In the genomic region with DNA sequence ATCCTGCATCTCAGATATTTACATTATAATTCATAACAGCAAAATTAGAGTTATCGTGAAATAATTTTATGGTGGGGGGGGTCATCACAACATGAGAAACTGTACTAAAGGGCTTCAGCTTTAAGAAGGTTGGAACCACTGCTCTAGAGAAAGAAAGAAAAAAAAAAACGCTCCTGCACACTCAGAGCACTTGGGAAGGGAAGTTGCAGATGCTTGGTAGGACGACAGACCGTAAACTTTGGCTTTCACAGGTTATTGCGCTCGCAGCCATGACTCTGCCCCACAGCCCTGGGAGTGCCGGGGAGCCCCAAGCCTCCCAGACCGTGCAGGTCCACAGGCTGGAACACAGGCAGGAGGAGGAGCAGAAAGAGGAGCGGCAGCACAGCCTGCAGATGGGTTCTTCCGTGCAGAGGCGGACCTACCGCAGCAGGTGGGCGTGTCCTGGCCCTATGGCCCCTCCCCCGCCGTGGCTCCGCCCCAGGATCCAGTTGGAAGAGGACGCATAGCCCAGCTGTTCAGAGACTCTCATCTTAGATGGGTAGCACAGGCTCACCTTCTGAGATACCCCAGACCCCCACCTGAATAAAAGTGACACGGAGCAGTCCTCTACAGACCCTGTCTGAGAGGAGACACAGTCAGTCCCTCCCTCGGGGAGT, we compare ENCODE assay signal across 9 mouse cellular contexts. TPM values are rescaled to one million over a fixed set of nuclear protein-coding genes. Genes with fewer than 3 reads are reported as not detected.
A peak's percentile ranks its signal among the peaks of the same experiment; 100 is the strongest.
DNase-seq lines count a peak whose midpoint lies in the region; ATAC-seq and TF ChIP-seq lines count a peak whose summit lies in the region.
"Had no signal": no experiment of that assay in that cellular context is flagged by ENCODE, and none has a peak within 500 bp of the region (broad histone marks: within the 10 kb centered on the region; RNA-seq: fewer than 3 reads in every experiment).

No protein-coding gene starts in this region.

- peak overlapping the region; percentile 16 for H3K4me3 ChIP-seq in embryonic facial prominence, embryonic 11.5 days (ENCODE audit: low read depth, low read length)
- H3K4me3 ChIP-seq in heart, embryonic 14.5 days (ENCODE audit: control insufficient read depth in 1 of 2, insufficient read depth in 1 of 2, low read depth in 1 of 2, low read length in 2 of 2) = peak overlapping the region; percentile 34 to 40
- peak overlapping the region; percentile 16 for H3K4me3 ChIP-seq in kidney, postnatal 0 days (replicated peaks; ENCODE audit: low read depth, low read length)
- H3K4me3 ChIP-seq in neural tube, embryonic 12.5 days = no peak overlapping the region

- H3K27ac ChIP-seq in embryonic facial prominence, embryonic 11.5 days (replicated peaks; ENCODE audit: low read depth, low read length) = no peak overlapping the region
- H3K27ac ChIP-seq in heart, embryonic 14.5 days (replicated peaks in 1 of 2; ENCODE audit: control insufficient read depth in 1 of 2, insufficient read depth in 1 of 2, low read depth in 2 of 2, low read length in 2 of 2) = no peak overlapping the region
- H3K27ac ChIP-seq in kidney, postnatal 0 days = no peak overlapping the region
- no peak overlapping the region for H3K27ac ChIP-seq in neural tube, embryonic 12.5 days

- peak; percentile 72 for ATAC-seq in embryonic facial prominence, embryonic 11.5 days (replicated peaks; ENCODE audit: insufficient number of reproducible peaks, low FRiP score, low TSS enrichment, low read depth)
- peak; percentile 57 for ATAC-seq in heart, embryonic 14.5 days (ENCODE audit: insufficient number of reproducible peaks, insufficient read depth, low FRiP score, low read depth)
- ATAC-seq in kidney, postnatal 0 days (replicated peaks; ENCODE audit: low FRiP score, low read depth) = peak; percentile 89
- 0 out of 2 replicates have a peak, but pooled peaks have one; percentile 53 for ATAC-seq in neural tube, embryonic 12.5 days (ENCODE audit: low FRiP score, low read depth)
- ATAC-seq: Patski had no signal

- no peaks in the 10 kb centered on the region for H3K36me3 ChIP-seq in embryonic facial prominence, embryonic 11.5 days (replicated peaks; ENCODE audit: control insufficient read depth, insufficient read depth, low read depth, low read length)
- no peaks in the 10 kb centered on the region for H3K36me3 ChIP-seq in heart, embryonic 14.5 days (ENCODE audit: control insufficient read depth, insufficient read depth, low read length)
- H3K36me3 ChIP-seq in kidney, postnatal 0 days (ENCODE audit: insufficient read depth, low read length) = no peaks in the 10 kb centered on the region
- no peaks in the 10 kb centered on the region for H3K36me3 ChIP-seq in neural tube, embryonic 12.5 days

- WGBS in embryonic facial prominence, embryonic 11.5 days = 11% methylated on average over 19 of the region's 19 CpGs
- WGBS in heart, embryonic 14.5 days = 9% methylated on average over 19 of the region's 19 CpGs
- 7% methylated on average over 19 of the region's 19 CpGs for WGBS in kidney, postnatal 0 days
- WGBS in neural tube, embryonic 12.5 days = 9% methylated on average over 19 of the region's 19 CpGs

- H3K9me3 ChIP-seq in embryonic facial prominence, embryonic 11.5 days (replicated peaks; ENCODE audit: control insufficient read depth, low read length) = no peaks in the 10 kb centered on the region
- H3K9me3 ChIP-seq in heart, embryonic 14.5 days (ENCODE audit: control insufficient read depth, low read length) = no peaks in the 10 kb centered on the region
- H3K9me3 ChIP-seq in kidney, postnatal 0 days (replicated peaks; ENCODE audit: low read length) = no peaks in the 10 kb centered on the region
- no peaks in the 10 kb centered on the region for H3K9me3 ChIP-seq in neural tube, embryonic 12.5 days

- no peaks in the 10 kb centered on the region for H3K4me1 ChIP-seq in embryonic facial prominence, embryonic 11.5 days (ENCODE audit: control insufficient read depth, insufficient read depth, low read length)
- peaks cover 3 to 6% of the 10 kb centered on the region in 2 experiments; a peak in 3 of 4 replicates for H3K4me1 ChIP-seq in heart, embryonic 14.5 days (ENCODE audit: control insufficient read depth in 2 of 2, insufficient read depth in 2 of 2, low read length in 2 of 2)
- H3K4me1 ChIP-seq in kidney, postnatal 0 days (replicated peaks; ENCODE audit: insufficient read depth, low read length) = 0 out of 2 replicates have a peak, but pooled peaks cover 8% of the 10 kb centered on the region
- peaks cover 7% of the 10 kb centered on the region for H3K4me1 ChIP-seq in neural tube, embryonic 12.5 days

- 0 out of 2 replicates have a peak overlapping the region, but pooled peaks have one; percentile 28 for H3K9ac ChIP-seq in embryonic facial prominence, embryonic 11.5 days (replicated peaks; ENCODE audit: low read length)
- 0 out of 2 replicates have a peak overlapping the region, but pooled peaks have one; percentile 49 for H3K9ac ChIP-seq in heart, embryonic 14.5 days (ENCODE audit: low read length)
- no peak overlapping the region for H3K9ac ChIP-seq in kidney, postnatal 0 days (ENCODE audit: low read depth, low read length)
- H3K9ac ChIP-seq in neural tube, embryonic 12.5 days = no peak overlapping the region

- no peak for TF ChIP-seq CTCF in kidney, postnatal 0 days (IDR thresholded peaks at IDR 0.05; ENCODE audit: low read depth)

- peak; percentile 89 for DNase-seq in heart, adult 11 months
- no peak for DNase-seq in heart, adult 9 months (ENCODE audit: low spot score in 2 of 2)
- DNase-seq in embryonic facial prominence, embryonic 11.5 days (ENCODE audit: low spot score) = peak; percentile 78
- DNase-seq in kidney, postnatal 0 days (ENCODE audit: low spot score) = peak; percentile 90
- peak; percentile 60 to 75 for DNase-seq in lung, adult 18-20 months
- DNase-seq in testis, postnatal 10 days (ENCODE audit: low spot score) = peak; percentile 89

- H3K27me3 ChIP-seq in embryonic facial prominence, embryonic 11.5 days (ENCODE audit: control insufficient read depth, insufficient read depth, low read length) = no peaks in the 10 kb centered on the region
- no peaks in the 10 kb centered on the region for H3K27me3 ChIP-seq in heart, embryonic 14.5 days (ENCODE audit: control insufficient read depth, insufficient read depth, low read length)
- H3K27me3 ChIP-seq in kidney, postnatal 0 days (ENCODE audit: insufficient read depth, low read length) = no peaks in the 10 kb centered on the region
- H3K27me3 ChIP-seq in neural tube, embryonic 12.5 days (replicated peaks) = no peaks in the 10 kb centered on the region
- H3K27me3 ChIP-seq: Patski had no signal

- H3K4me2 ChIP-seq in embryonic facial prominence, embryonic 11.5 days (ENCODE audit: low read depth, low read length) = peak overlapping the region; percentile 41
- peak overlapping the region; percentile 65 for H3K4me2 ChIP-seq in heart, embryonic 14.5 days (ENCODE audit: low read length)
- peak overlapping the region; percentile 51 for H3K4me2 ChIP-seq in kidney, postnatal 0 days (ENCODE audit: low read length)
- H3K4me2 ChIP-seq in neural tube, embryonic 12.5 days (replicated peaks) = peak overlapping the region; percentile 53

RNA-seq across cellular contexts. Expression of gene Myom3, which starts 2.9 kb away (rescaled TPM):
- 0.31 TPM in 1 of 2 replicates, not detected in the other for polyA plus RNA-seq in embryonic facial prominence, embryonic 11.5 days (2014; fragmentation: Nextera tagmentation; extraction: Ambion mirVana)
- polyA plus RNA-seq in heart, embryonic 14.5 days (2014; fragmentation: Nextera tagmentation; extraction: Ambion mirVana) = 0.12 TPM in 1 of 2 replicates, not detected in the other
- 0.39 and 0.54 TPM in 2 replicates for polyA plus RNA-seq in kidney, postnatal 0 days (2015; fragmentation: Nextera tagmentation; extraction: Ambion mirVana)
- 1.1 and 1.5 TPM in 2 replicates for polyA plus RNA-seq in neural tube, embryonic 12.5 days (2016; fragmentation: Nextera tagmentation; extraction: Ambion mirVana)

RNA-seq across cellular contexts. Expression of gene Il22ra1, which starts 34.4 kb away (rescaled TPM):
- polyA plus RNA-seq in embryonic facial prominence, embryonic 11.5 days (2014; fragmentation: Nextera tagmentation; extraction: Ambion mirVana) = not detected in 2 replicates
- not detected in 2 replicates for polyA plus RNA-seq in heart, embryonic 14.5 days (2014; fragmentation: Nextera tagmentation; extraction: Ambion mirVana)
- polyA plus RNA-seq in kidney, postnatal 0 days (2015; fragmentation: Nextera tagmentation; extraction: Ambion mirVana) = 0.04 and 0.08 TPM in 2 replicates
- polyA plus RNA-seq in neural tube, embryonic 12.5 days (2016; fragmentation: Nextera tagmentation; extraction: Ambion mirVana) = not detected in 2 replicates
- polyA plus RNA-seq: Patski had no signal

Comparison
In these comparisons a context has a peak if more than half of its experiments do, and no peak if none do; other contexts are left out.
1. DNase-seq: peak in heart, adult 11 months (single experiment), embryonic facial prominence, embryonic 11.5 days (single experiment), kidney, postnatal 0 days (single experiment), lung, adult 18-20 months (2 of 2) and testis, postnatal 10 days (single experiment); none in heart, adult 9 months (0 of 2).
2. H3K9ac ChIP-seq: peak in embryonic facial prominence, embryonic 11.5 days (single experiment) and heart, embryonic 14.5 days (single experiment); none in kidney, postnatal 0 days (single experiment) and neural tube, embryonic 12.5 days (single experiment).
3. Peak in every context shown above with its lines, with median percentiles within 50 percentile points of each other: ATAC-seq and H3K4me2 ChIP-seq.